Mouse (Mus musculus) heart, postnatal 0 days (tissue): ENCODE measurements around the gene Narfl.

ENCODE experiments used
- CTCF ChIP-seq: IDR thresholded peaks from 2 replicates; pipeline ENCODE4 v1.5.1; 2016; ENCODE audit warnings: antibody characterized with exemption, control low read depth, low read depth
- EP300 ChIP-seq: IDR thresholded peaks from 2 replicates; pipeline ENCODE4 v1.6.1; 2016; ENCODE audit warnings: antibody characterized with exemption, low read depth

DNA sequence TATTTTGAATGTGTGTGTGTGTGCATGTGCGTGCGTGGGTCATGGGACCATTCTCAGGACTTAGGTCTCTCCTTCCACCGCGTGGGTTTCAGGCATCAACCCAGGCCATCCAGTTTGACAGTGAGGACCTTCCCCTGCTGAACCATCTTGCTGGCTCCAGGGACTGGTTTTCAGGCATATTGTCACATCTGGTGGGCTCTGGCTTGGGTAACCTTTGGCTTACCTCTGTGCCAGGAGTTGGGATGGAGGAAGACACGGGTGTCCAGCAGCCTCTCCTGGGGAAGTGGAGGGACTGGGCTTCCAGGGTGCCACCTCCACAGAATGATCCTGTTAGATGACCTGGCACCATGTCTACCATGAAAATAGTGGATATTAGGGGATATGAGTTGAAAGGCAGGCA is 4.4 kb downstream of the Narfl start:
- no peak for TF ChIP-seq CTCF
- no peak for TF ChIP-seq EP300
